Comparison of ENCODE assay signal across 25 mouse cellular contexts in the genomic region with DNA sequence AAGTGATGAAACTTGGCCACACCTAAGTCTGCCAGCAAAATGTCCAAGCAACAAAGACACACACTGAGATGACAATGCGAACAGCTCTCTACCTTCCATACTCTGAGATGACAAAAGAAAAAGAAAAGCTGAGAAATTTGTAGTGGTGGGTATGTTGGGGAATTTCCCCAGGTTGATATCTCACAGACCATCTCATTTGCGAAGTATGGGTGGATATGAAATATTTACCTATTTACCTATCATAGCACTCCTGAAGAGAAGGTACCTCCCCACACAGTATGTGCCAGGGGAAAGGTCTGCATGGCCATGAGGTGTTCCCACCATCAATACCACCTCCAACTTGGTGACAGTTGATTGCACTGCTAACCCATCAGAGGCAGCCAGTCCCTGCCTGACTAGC. TPM values are rescaled to one million over a fixed set of nuclear protein-coding genes. Genes with fewer than 3 reads are reported as not detected.
A peak's percentile ranks its signal among the peaks of the same experiment; 100 is the strongest.
DNase-seq lines count a peak whose midpoint lies in the region; ATAC-seq lines count a peak whose summit lies in the region.
"Had no signal": no experiment of that assay in that cellular context is flagged by ENCODE, and none has a peak within 500 bp of the region (broad histone marks: within the 10 kb centered on the region; RNA-seq: fewer than 3 reads in every experiment).

No protein-coding gene starts in this region.

- peak; percentile 69 for ATAC-seq in CD4-positive, CD25-positive, alpha-beta regulatory T cell, adult 4 months
- ATAC-seq in inflammation-experienced regulatory T-cells, adult 6 months: peak; percentile 44
- ATAC-seq: activated CD4-positive, CD25-positive, alpha-beta regulatory T cell, adult 4 months; Patski had no signal

- DNase-seq in CD4-positive, CD25-positive, alpha-beta regulatory T cell, adult 2 months (ENCODE audit: low read depth, low spot score): peak; percentile 35
- peak; percentile 52 for DNase-seq in induced T-regulatory cell, adult 2 months (ENCODE audit: low read depth)
- no peak for DNase-seq in lung, postnatal 25 days (ENCODE audit: low spot score)
- no peak for DNase-seq in adipocyte (ENCODE audit: low spot score)
- DNase-seq in thymus, postnatal 0 days (ENCODE audit: low spot score): no peak
- no peak for DNase-seq in left cerebral cortex, adult 18-20 months (ENCODE audit: low spot score in 2 of 2)
- DNase-seq: adrenal gland, adult 2 months; adrenal gland, adult 8-10 months; adrenal gland, postnatal 10 days; adrenal gland, postnatal 14 days; adrenal gland, postnatal 25 days; adrenal gland, postnatal 36 days; B cell, adult 2 months; cerebellum, adult 11 months; cerebellum, adult 11-12 months; cerebellum, adult 18-20 months; cerebellum, adult 2 months; cerebellum, adult 8-10 months had no signal

RNA-seq across cellular contexts. Expression of a gene that starts 13.4 kb away (rescaled TPM):
- polyA plus RNA-seq in CD4-positive, CD25-positive, alpha-beta regulatory T cell, adult 4 months (2017; shearing (Covaris generic)): 10 to 100 TPM; 21.5 to 23.6 TPM
- 10 to 100 TPM in 2 of 3 experiments, 1 to 10 TPM in 1; 1.9 to 18.4 (median 14.6) TPM for polyA plus RNA-seq in inflammation-experienced regulatory T-cells, adult 6 months (2017; shearing (Covaris generic))
- polyA plus RNA-seq in thymus, postnatal 0 days (2015; fragmentation: Nextera tagmentation; extraction: Ambion mirVana): 3.7 and 4.8 TPM in 2 replicates
- 10 to 100 TPM; 13.2 to 14.4 TPM for total RNA-seq in left cerebral cortex, adult 18-20 months (2021)
- total RNA-seq: CH12.LX, MEL had no signal
- polyA plus RNA-seq: G1E had no signal

Comparison
In these comparisons a context has a peak if more than half of its experiments do, and no peak if none do; other contexts are left out.
1. DNase-seq: peak in CD4-positive, CD25-positive, alpha-beta regulatory T cell, adult 2 months (single experiment) and induced T-regulatory cell, adult 2 months (single experiment); none in lung, postnatal 25 days (single experiment), adipocyte (single experiment), thymus, postnatal 0 days (single experiment) and left cerebral cortex, adult 18-20 months (0 of 2).